Mouse (Mus musculus) neural tube, embryonic 14.5 days (tissue): Measurements from ENCODE around the gene Rab33a. TPM values are rescaled to one million over a fixed set of nuclear protein-coding genes. Genes with fewer than 3 reads are reported as not detected.

ENCODE experiments used
- ATAC-seq: fragments of 200-750 bp; cut with Nextera tagmentation; 2 replicates; pipeline ENCODE4 v1.8.0; 2017; ENCODE audit warnings: low read depth, mild to moderate bottlenecking, moderate TSS enrichment, moderate library complexity
- H3K27ac ChIP-seq: fragments of 300-500 bp; sonication (generic); 2 replicates; pipeline ENCODE4 v1.5.1; 2014; ENCODE audit warnings: low read depth, mild to moderate bottlenecking, control low read depth, low read length, moderate library complexity, mixed read lengths
- H3K27me3 ChIP-seq: fragments of 300-500 bp; sonication (generic); 2 replicates; pipeline ENCODE4 v1.6.1; 2014; ENCODE audit warnings: low read length; ENCODE audit not compliant: control insufficient read depth, insufficient read depth
- H3K36me3 ChIP-seq: fragments of 300-500 bp; sonication (generic); 2 replicates; pipeline ENCODE4 v1.6.1; 2014; ENCODE audit warnings: low read length, mixed read lengths; ENCODE audit not compliant: control insufficient read depth, insufficient read depth
- H3K4me1 ChIP-seq: fragments of 300-500 bp; sonication (generic); 2 replicates; pipeline ENCODE4 v1.6.1; 2014; ENCODE audit warnings: low read length; ENCODE audit not compliant: control insufficient read depth, insufficient read depth
- H3K4me2 ChIP-seq: fragments of 300-500 bp; sonication (generic); 2 replicates; pipeline ENCODE4 v1.6.1; 2014; ENCODE audit warnings: mild to moderate bottlenecking, low read depth, low read length, control low read depth
- H3K4me3 ChIP-seq: fragments of 300-500 bp; sonication (generic); 2 replicates; pipeline ENCODE4 v1.5.1; 2014; ENCODE audit warnings: low read depth, low read length, control low read depth, mixed read lengths
- H3K9ac ChIP-seq: fragments of 300-500 bp; sonication (generic); replicated peaks from 2 replicates; pipeline ENCODE4 v1.6.1; 2014; ENCODE audit warnings: low read depth, mild to moderate bottlenecking, control low read depth, low read length, mixed read lengths
- H3K9me3 ChIP-seq: fragments of 300-500 bp; sonication (generic); 2 replicates; pipeline ENCODE4 v1.6.1; 2016; ENCODE audit warnings: low read length; ENCODE audit not compliant: control insufficient read depth
- WGBS: fragments of 180-500 bp; shearing (Covaris S2); extraction: QIAGEN DNeasy Blood & Tissue Kit; methylation state at CpG from one replicate; pipeline ENCODE4 v1.1.7; 2014; 5-methylcytosine and 5-hydroxymethylcytosine counted together
- polyA plus RNA-seq: library from polyadenylated mRNA; unstranded; fragments of >200 nt; fragmentation: Nextera tagmentation; extraction: Ambion mirVana; gene quantifications from 2 replicates; pipeline ENCODE4 v1.2.1, GENCODE M21; 2014

Rab33a gene
- polyA plus RNA-seq, 1 experiment from 2014 or later, result 108 TPM

- 83% methylated on average over 3 of the region's 3 CpGs for WGBS
- peak overlapping the region; percentile 61 for H3K4me2 ChIP-seq
- peak overlapping the region; percentile 48; the same call in 1 of the 2 replicates for H3K4me3 ChIP-seq
- no peaks in the 10 kb centered on the region for H3K36me3 ChIP-seq
- peaks cover 5% of the 10 kb centered on the region; the same call in 1 of the 2 replicates for H3K4me1 ChIP-seq
- H3K9ac ChIP-seq, result no peak overlapping the region
- H3K9me3 ChIP-seq, result no peaks in the 10 kb centered on the region
- no peak overlapping the region for H3K27ac ChIP-seq
- ATAC-seq, result no peak
- H3K27me3 ChIP-seq, result no peaks in the 10 kb centered on the region
Measured at GRCm38 (mm10) chrX:48521651-48522050, 2.6 kb downstream of the Rab33a start.

GRCm38 (mm10) chrX:48523512-48523911 lies 4.4 kb downstream of the Rab33a start:
- Histone ChIP-seq H3K4me3 (no peak overlapping the region), H3K4me2 (peak overlapping the region; percentile 19), H3K27ac (no peak overlapping the region), H3K9ac (no peak overlapping the region), H3K27me3 (no peaks in the 10 kb centered on the region), H3K36me3 (no peaks in the 10 kb centered on the region), H3K9me3 (no peaks in the 10 kb centered on the region), H3K4me1 (peaks cover 5% of the 10 kb centered on the region; the same call in 1 of the 2 replicates)
- WGBS, result 65% methylated on average over 3 of the region's 3 CpGs
- no peak for ATAC-seq

- Histone ChIP-seq H3K9ac (no peak overlapping the region), H3K27ac (no peak overlapping the region), H3K4me1 (peaks cover 5% of the 10 kb centered on the region; the same call in 1 of the 2 replicates), H3K9me3 (no peaks in the 10 kb centered on the region), H3K4me2 (no peak overlapping the region), H3K27me3 (no peaks in the 10 kb centered on the region), H3K36me3 (no peaks in the 10 kb centered on the region), H3K4me3 (no peak overlapping the region)
- 58% methylated on average over 1 of the region's 1 CpGs for WGBS
- ATAC-seq, result no peak
Measured at GRCm38 (mm10) chrX:48525332-48525731, 6.2 kb downstream of the Rab33a start.

GRCm38 (mm10) chrX:48525866-48526265 lies 6.8 kb downstream of the Rab33a start:
- Histone ChIP-seq H3K27me3 (no peaks in the 10 kb centered on the region), H3K9ac (no peak overlapping the region), H3K27ac (no peak overlapping the region), H3K36me3 (no peaks in the 10 kb centered on the region), H3K4me2 (no peak overlapping the region), H3K9me3 (no peaks in the 10 kb centered on the region), H3K4me1 (peaks cover 5% of the 10 kb centered on the region; the same call in 1 of the 2 replicates), H3K4me3 (no peak overlapping the region)
- ATAC-seq, result no peak
- 68% methylated on average over 8 of the region's 8 CpGs for WGBS

GRCm38 (mm10) chrX:48526435-48526834 lies 7.3 kb downstream of the Rab33a start:
- Histone ChIP-seq H3K36me3 (no peaks in the 10 kb centered on the region), H3K4me3 (no peak overlapping the region), H3K4me2 (no peak overlapping the region), H3K4me1 (peaks cover 5% of the 10 kb centered on the region; the same call in 1 of the 2 replicates), H3K27ac (no peak overlapping the region), H3K9ac (no peak overlapping the region), H3K9me3 (no peaks in the 10 kb centered on the region), H3K27me3 (no peaks in the 10 kb centered on the region)
- 61% methylated on average over 3 of the region's 3 CpGs for WGBS
- no peak for ATAC-seq

GRCm38 (mm10) chrX:48532175-48532574 lies 13.1 kb downstream of the Rab33a start:
- WGBS, result 42% methylated on average over 3 of the region's 3 CpGs
- Histone ChIP-seq H3K4me2 (no peak overlapping the region), H3K27me3 (no peaks in the 10 kb centered on the region), H3K4me3 (no peak overlapping the region), H3K36me3 (no peaks in the 10 kb centered on the region), H3K9ac (no peak overlapping the region), H3K4me1 (no peaks in the 10 kb centered on the region), H3K27ac (no peak overlapping the region), H3K9me3 (no peaks in the 10 kb centered on the region)
- peak; percentile 34; the same call in 1 of the 2 replicates for ATAC-seq

Other genes starting within 250 kb of the Rab33a start
- 6.4 and 6.9 TPM in 2 replicates for gene Bcorl1, start 177.9 kb upstream of the Rab33a start, polyA plus RNA-seq
- 0.24 and 1.1 TPM in 2 replicates for gene Elf4, start 56.2 kb upstream of the Rab33a start, polyA plus RNA-seq
- 33.5 and 42.2 TPM in 2 replicates for gene Aifm1, start 5.7 kb upstream of the Rab33a start, polyA plus RNA-seq
- gene Zfp280c, start 75.2 kb downstream of the Rab33a start, polyA plus RNA-seq, result 14.7 and 16.1 TPM in 2 replicates
- 43.9 and 44.6 TPM in 2 replicates for gene Slc25a14, start 104.1 kb downstream of the Rab33a start, polyA plus RNA-seq
- 0.23 TPM in 1 of 2 replicates, not detected in the other for gene Gpr119, start 155.2 kb downstream of the Rab33a start, polyA plus RNA-seq
- gene Rbmx2, start 175.7 kb downstream of the Rab33a start, polyA plus RNA-seq, result 20.9 and 22.2 TPM in 2 replicates